8 mouse cellular contexts compared by ENCODE assay signal in the genomic region with DNA sequence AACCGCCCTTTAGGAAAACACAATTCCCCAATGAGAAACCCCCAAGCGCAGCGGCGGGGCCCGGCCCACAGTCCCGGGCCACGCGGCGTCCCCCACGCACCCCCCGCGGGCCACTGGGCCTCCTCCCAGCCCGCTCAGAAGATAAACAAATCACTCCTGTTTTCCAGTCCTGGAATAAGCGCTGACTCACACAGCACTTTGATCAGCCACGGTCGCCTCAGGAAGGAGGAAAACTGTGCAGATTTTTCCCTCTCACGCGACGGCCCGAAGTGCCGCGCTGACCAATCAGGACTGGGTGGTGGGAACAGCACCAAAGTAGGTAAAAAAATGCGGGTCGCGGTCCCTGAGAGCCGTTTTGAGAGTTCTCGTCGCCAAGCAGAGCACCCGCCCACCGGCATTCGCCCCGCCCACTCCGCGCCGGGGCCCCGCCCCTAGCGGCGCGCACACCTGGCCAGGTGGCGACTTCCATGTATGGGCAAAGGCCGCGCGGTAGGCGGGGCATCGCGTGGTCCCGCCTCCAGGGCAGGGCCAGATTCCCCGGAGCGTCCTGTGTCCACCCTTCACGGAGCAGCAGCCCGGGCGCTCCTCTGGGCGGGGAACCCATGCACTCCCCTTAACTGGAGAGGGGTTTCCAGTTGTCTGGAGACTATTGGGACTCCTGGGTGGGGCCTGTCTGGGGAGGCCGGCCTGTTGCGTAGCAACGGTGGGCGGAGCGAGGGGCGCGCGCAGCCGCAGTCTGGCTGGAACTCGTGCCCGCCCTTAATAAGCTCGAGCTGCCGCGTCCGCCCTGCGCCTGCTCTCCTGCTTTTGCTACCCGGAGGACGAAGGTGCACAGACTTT. TPM values are rescaled to one million over a fixed set of nuclear protein-coding genes. Genes with fewer than 3 reads are reported as not detected.
DNase-seq lines count a peak whose midpoint lies in the region; ATAC-seq and TF ChIP-seq lines count a peak whose summit lies in the region.

Gene Dstn, plus strand, starts transcription at position 561 of the 840 bp plus-strand sequence.

- no peaks in the 10 kb centered on the region for H3K27me3 ChIP-seq in heart, embryonic 11.5 days (ENCODE audit: control insufficient read depth, insufficient read depth, low read length)
- no peaks in the 10 kb centered on the region for H3K27me3 ChIP-seq in kidney, embryonic 16.5 days (ENCODE audit: insufficient read depth, low read length)
- H3K27me3 ChIP-seq in liver, adult 2 months (ENCODE audit: control insufficient read depth, insufficient read depth, low read length): no peaks in the 10 kb centered on the region
- H3K27me3 ChIP-seq in myocyte (ENCODE audit: control insufficient read depth, insufficient read depth, insufficient read length): no peaks in the 10 kb centered on the region
- H3K27me3 ChIP-seq in splenic B cell, adult 2 months (ENCODE audit: control insufficient read depth, insufficient read depth, low read length, poor library complexity, severe bottlenecking): no peaks in the 10 kb centered on the region

- peak within 1 kb of the TSS; percentile 28 for H3ac ChIP-seq in myocyte (ENCODE audit: control insufficient read depth, insufficient read length)

- TF ChIP-seq CTCF in liver, adult 2 months (IDR thresholded peaks at IDR 0.05; ENCODE audit: low read depth, low read length): no peak

- H3K4me2 ChIP-seq in heart, embryonic 11.5 days: peak within 1 kb of the TSS; percentile 74
- peak within 1 kb of the TSS; percentile 75 for H3K4me2 ChIP-seq in kidney, embryonic 16.5 days (replicated peaks; ENCODE audit: low read depth, low read length)
- peak within 1 kb of the TSS; percentile 97 for H3K4me2 ChIP-seq in myocyte (ENCODE audit: low read depth)

- peak within 1 kb of the TSS; percentile 90 for H3K4me3 ChIP-seq in heart, embryonic 11.5 days (ENCODE audit: low read depth, low read length)
- peak within 1 kb of the TSS; percentile 90 for H3K4me3 ChIP-seq in kidney, embryonic 16.5 days (ENCODE audit: low read length)
- H3K4me3 ChIP-seq in liver, adult 2 months (ENCODE audit: insufficient read depth, low read depth, low read length): peak within 1 kb of the TSS; percentile 80
- H3K4me3 ChIP-seq in myocyte: peak within 1 kb of the TSS; percentile 59

- no peaks in the 10 kb centered on the region for H3K9me3 ChIP-seq in heart, embryonic 11.5 days (replicated peaks; ENCODE audit: control insufficient read depth, low read length)
- no peaks in the 10 kb centered on the region for H3K9me3 ChIP-seq in kidney, embryonic 16.5 days (ENCODE audit: low read length)

- peak within 1 kb of the TSS; percentile 99 for H3K27ac ChIP-seq in heart, embryonic 11.5 days (ENCODE audit: low read depth, low read length)
- peak within 1 kb of the TSS; percentile 100 for H3K27ac ChIP-seq in kidney, embryonic 16.5 days (ENCODE audit: low read length)
- H3K27ac ChIP-seq in liver, adult 2 months (replicated peaks; ENCODE audit: insufficient read depth, low read depth, low read length): peak within 1 kb of the TSS; percentile 88

- peak; percentile 96 for TF ChIP-seq POLR2A in liver, adult 2 months (IDR thresholded peaks at IDR 0.05; ENCODE audit: extremely low read depth, insufficient read depth, low read length)
- TF ChIP-seq POLR2A in myocyte (IDR thresholded peaks at IDR 0.05; ENCODE audit: insufficient read length, low read depth): peak; percentile 96

- WGBS in heart, embryonic 11.5 days (ENCODE audit: insufficient replicate concordance): under 1% methylated on average over 69 of the region's 71 CpGs
- under 1% methylated on average over 71 of the region's 71 CpGs for WGBS in kidney, embryonic 16.5 days
- WGBS in liver, adult 2 months: under 1% methylated on average over 71 of the region's 71 CpGs

- ATAC-seq in erythroblast, adult 5-6 weeks (replicated peaks; ENCODE audit: low FRiP score, poor library complexity, severe bottlenecking): peak; percentile 90
- peak; percentile 98 for ATAC-seq in heart, embryonic 11.5 days (replicated peaks; ENCODE audit: insufficient number of reproducible peaks, low FRiP score, low TSS enrichment)
- ATAC-seq in kidney, embryonic 16.5 days (ENCODE audit: low FRiP score, low TSS enrichment): peak; percentile 99

- peak; percentile 98 for DNase-seq in B cell, adult 2 months
- DNase-seq in brain, adult 2 months (ENCODE audit: low read depth, low spot score): peak; percentile 97
- DNase-seq in liver, adult 2 months (ENCODE audit: extremely low read depth, low read depth, low spot score): peak; percentile 86
- peak; percentile 95 for DNase-seq in splenic B cell, adult 2 months (ENCODE audit: low read depth, low spot score)

- no peaks in the 10 kb centered on the region for H3K36me3 ChIP-seq in heart, embryonic 11.5 days (ENCODE audit: control insufficient read depth, insufficient read depth, low read length)
- H3K36me3 ChIP-seq in kidney, embryonic 16.5 days (ENCODE audit: insufficient read depth, low read length): no peaks in the 10 kb centered on the region
- H3K36me3 ChIP-seq in liver, adult 2 months (ENCODE audit: control insufficient read depth, insufficient read depth, low read length): no peaks in the 10 kb centered on the region
- no peaks in the 10 kb centered on the region for H3K36me3 ChIP-seq in myocyte (ENCODE audit: control insufficient read depth, insufficient read depth)
- H3K36me3 ChIP-seq in splenic B cell, adult 2 months (ENCODE audit: control insufficient read depth, insufficient read depth, low read length, poor library complexity, severe bottlenecking): no peaks in the 10 kb centered on the region

- H3K9ac ChIP-seq in heart, embryonic 11.5 days (ENCODE audit: low read depth, low read length): peak within 1 kb of the TSS; percentile 96
- H3K9ac ChIP-seq in kidney, embryonic 16.5 days (replicated peaks; ENCODE audit: low read length): peak within 1 kb of the TSS; percentile 95
- H3K9ac ChIP-seq in liver, adult 2 months (ENCODE audit: low read depth, low read length): peak within 1 kb of the TSS; percentile 89

- peaks cover 18% of the 10 kb centered on the region for H3K4me1 ChIP-seq in heart, embryonic 11.5 days (ENCODE audit: control insufficient read depth, insufficient read depth, low read length)
- H3K4me1 ChIP-seq in kidney, embryonic 16.5 days (ENCODE audit: insufficient read depth, low read length): peaks cover 29% of the 10 kb centered on the region
- H3K4me1 ChIP-seq in liver, adult 2 months (ENCODE audit: control insufficient read depth, insufficient read depth, low read length): peaks cover 13% of the 10 kb centered on the region

- H3K79me2 ChIP-seq in liver, adult 2 months (ENCODE audit: control insufficient read depth, insufficient read depth, low read length): peaks cover 18% of the 10 kb centered on the region; the same call in 1 of the 2 replicates
- H3K79me2 ChIP-seq in myocyte (ENCODE audit: control insufficient read depth, insufficient read depth): peaks cover 41% of the 10 kb centered on the region

TF ChIP-seq in myocyte, 11 proteins besides CTCF, POLR2A, EP300 and RAD21:
- TF ChIP-seq MYOG (IDR thresholded peaks at IDR 0.05; ENCODE audit: control insufficient read depth in 1 of 3, insufficient read depth in 1 of 3, insufficient read length in 2 of 3, low read depth in 2 of 3) (peak in 1 of 3 experiments; percentile 20), MAX (IDR thresholded peaks at IDR 0.05; ENCODE audit: low read depth) (no peak), E2F4 (IDR thresholded peaks at IDR 0.05; ENCODE audit: insufficient read depth) (no peak), POLR2AphosphoS2 (IDR thresholded peaks at IDR 0.05; ENCODE audit: insufficient read length, low read depth) (peak; percentile 99), CEBPB (IDR thresholded peaks at IDR 0.05; ENCODE audit: insufficient read depth, poor library complexity, severe bottlenecking) (no peak), TCF3 (IDR thresholded peaks at IDR 0.05; ENCODE audit: insufficient read length, low read depth) (peak; percentile 2), TCF12 (IDR thresholded peaks at IDR 0.05; ENCODE audit: insufficient read depth, poor library complexity, severe bottlenecking) (no peak), REST (IDR thresholded peaks at IDR 0.05; ENCODE audit: insufficient read depth, insufficient read length) (no peak), USF1 (IDR thresholded peaks at IDR 0.05; ENCODE audit: low read depth) (no peak), SRF (IDR thresholded peaks at IDR 0.05; ENCODE audit: control insufficient read depth, insufficient read length, low read depth) (peak; percentile 98), MYOD1 (IDR thresholded peaks at IDR 0.05; ENCODE audit: control insufficient read depth in 1 of 3, insufficient read length in 2 of 3, low read depth in 2 of 3) (peak in 2 of 3 experiments; percentile 27 to 59)

RNA-seq across cellular contexts. Expression of gene Dstn, which starts in this region (rescaled TPM):
- 153 and 172 TPM in 2 replicates for total RNA-seq in erythroblast, adult 5-6 weeks (2015; ENCODE audit: low replicate concordance)
- 174 and 176 TPM in 2 replicates for total RNA-seq in erythroblast, adult 5-6 weeks (2017; ENCODE audit: low replicate concordance)
- 1,059 and 1,185 TPM in 2 replicates for polyA plus RNA-seq in heart, embryonic 11.5 days (2014; fragmentation: Nextera tagmentation; extraction: Ambion mirVana)
- polyA plus RNA-seq in kidney, embryonic 16.5 days (2015; fragmentation: Nextera tagmentation; extraction: Ambion mirVana): 437 and 471 TPM in 2 replicates
- 191 and 252 TPM in 2 replicates for total RNA-seq in liver, adult 2 months (2014; rRNA removed)
- polyA plus RNA-seq in liver, adult 2 months (2012; rRNA removed): 25.0 and 27.5 TPM in 2 replicates
- polyA plus RNA-seq in myocyte (2012; fragmentation: generic; extraction: Trizol): 174 TPM

Comparison
In these comparisons a context has a peak if more than half of its experiments do, and no peak if none do; other contexts are left out.
1. Peak in every context shown above with its lines: DNase-seq, ATAC-seq, H3K4me3 ChIP-seq and H3K27ac ChIP-seq.